Mouse (Mus musculus) cerebellum, adult 11 months (tissue): Measurements from ENCODE around the gene Cyp4a14.
"Not testable (repeated sequence)": the region's sequence is repeated elsewhere in the genome, so short reads cannot be mapped to it uniquely, and the experiment has no call there.

Experiments
- DNase-seq: peaks from one replicate; pipeline ENCODE4 v3.0.0; 2022

The Cyp4a14 gene

DNA sequence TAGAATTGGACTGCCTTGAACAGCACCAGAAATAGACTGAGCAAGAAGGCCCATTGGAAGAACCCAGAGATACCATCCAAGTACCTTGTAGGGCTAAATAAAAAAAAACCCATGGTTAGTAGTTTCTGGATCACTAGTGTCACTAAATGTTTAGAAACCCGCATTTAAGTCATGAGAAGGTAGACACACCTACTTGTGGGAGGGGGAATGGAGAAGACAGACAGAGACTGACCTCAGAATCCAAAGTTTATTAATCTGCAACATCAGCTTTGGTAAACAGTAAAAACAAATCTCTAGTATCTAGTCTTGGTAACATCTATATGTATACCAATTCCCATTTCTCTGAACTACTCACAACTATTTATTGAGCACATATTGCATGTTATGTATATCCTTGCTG, at the start of gene Cyp4a14:
Cyp4a14 (minus strand) TSS at position 142 of the 400 bp plus-strand sequence.
- no peak for DNase-seq

DNA sequence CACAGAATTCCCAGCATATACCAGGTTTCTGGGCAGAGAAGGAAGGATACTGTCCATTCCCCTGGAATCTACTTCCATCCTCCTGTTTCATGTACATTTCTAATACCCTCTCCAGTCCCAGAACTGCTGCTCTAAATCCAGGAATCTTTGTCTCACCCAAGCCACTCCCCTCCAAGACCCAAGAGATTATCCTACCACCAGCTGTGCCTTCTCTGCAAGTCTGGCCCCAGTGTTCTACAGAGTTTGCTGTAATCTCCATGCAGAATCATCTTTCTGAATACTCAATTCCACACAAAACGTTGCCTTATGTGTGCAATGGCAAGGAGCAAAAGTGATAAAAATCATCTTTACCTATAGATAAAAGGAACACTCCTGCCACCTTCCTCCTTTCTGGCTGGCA, 49.2 kb upstream of the Cyp4a14 start:
- no peak for DNase-seq

DNA sequence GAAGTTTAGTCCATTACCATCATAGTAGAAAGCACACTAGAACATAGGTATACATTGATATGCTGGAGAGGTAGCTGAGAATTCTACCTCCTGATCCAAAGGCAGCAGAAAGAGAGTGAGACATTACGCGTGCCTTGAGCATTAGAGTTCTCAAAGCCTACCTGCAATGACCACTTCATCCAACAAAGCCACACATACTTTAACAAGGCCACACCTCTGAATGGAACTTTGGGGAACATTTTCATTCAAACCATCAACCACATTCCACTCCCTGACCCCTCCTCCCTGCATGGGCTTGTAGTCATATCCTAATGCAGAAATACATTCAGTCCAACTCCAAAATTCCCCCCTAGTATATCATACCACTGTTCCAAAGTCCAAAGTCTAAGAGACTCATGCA, 25.8 kb upstream of the Cyp4a14 start:
- no peak for DNase-seq

DNA sequence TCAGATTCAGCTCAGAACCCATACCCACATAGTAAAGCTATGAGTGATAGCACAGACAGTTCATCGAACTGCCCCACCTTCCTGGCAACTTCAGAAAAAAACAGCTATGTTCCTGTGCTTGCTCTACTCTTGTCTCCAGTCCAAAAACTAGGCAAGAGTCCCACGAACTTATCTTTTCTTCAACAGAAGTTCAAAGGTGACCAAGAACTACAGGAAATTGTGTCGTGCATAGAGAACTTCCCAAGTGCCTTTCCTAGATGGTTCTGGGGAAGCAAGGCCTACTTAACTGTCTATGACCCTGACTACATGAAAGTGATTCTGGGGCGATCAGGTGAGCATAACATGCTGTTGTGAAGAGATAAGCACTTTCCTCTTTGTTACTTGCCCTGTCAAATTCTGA, 23.5 kb upstream of the Cyp4a14 start:
- no peak for DNase-seq

DNA sequence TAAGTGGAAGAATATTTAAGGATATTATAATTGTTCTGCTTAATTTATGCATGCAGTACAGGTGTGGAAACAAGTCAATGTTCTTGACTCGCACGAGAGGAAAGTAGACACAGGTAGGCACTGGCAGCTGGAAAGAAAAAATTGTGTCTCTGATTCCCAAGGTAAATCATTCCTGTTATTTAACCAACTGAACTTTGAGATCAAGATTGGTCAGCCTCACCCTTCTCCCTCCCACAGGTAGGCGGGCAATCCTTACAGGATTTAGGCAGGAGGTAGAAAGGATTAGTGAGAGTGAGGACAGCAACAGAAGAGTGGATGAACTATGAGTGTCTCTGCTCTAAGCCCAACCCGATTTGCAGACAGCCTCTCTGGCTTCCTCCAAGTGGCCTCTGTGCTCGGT, 22.1 kb upstream of the Cyp4a14 start, which contains the start of gene Cyp4a10:
Cyp4a10 (plus strand) TSS at position 265 of the 400 bp plus-strand sequence.
- not testable (repeated sequence) for DNase-seq

DNA sequence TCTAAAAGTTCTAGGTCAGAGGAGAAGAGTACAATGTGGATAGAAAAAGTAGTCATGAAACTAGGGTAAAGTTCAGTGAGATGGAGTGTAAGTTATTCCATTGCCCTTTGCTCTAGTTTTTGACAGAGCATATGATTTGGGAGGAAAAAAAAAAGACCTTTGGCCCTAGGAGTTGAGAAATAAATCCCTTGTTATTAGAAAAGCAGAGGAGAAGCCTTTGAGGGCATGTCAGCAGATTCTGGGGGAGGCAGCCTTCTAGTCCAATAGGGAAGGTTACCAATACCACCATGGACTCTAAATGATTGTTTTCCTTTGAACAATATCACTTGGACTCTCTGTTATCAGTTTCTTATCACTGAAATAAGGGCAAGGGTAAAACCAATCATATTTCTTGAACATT, 18.0 kb upstream of the Cyp4a14 start:
- not testable (repeated sequence) for DNase-seq

DNA sequence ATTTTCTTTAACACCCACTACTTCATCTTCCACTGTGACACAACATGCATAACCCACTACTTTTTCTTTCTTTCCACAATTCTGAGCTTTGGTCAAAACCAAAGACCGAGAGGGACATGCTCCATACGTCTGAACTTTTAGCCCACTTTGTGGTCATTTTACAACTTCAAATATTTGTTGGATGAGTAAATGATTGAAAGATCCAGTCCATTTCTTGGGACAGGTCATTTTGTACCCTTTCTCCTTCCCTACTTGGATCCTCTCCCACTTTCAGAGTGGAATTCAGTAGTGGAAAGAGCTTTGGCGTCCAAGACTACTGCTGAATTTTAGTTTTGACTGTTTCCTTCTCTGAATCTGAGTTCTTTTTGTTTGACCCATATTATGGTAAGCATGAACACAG, 1.5 kb upstream of the Cyp4a14 start:
- DNase-seq: no peak

DNA sequence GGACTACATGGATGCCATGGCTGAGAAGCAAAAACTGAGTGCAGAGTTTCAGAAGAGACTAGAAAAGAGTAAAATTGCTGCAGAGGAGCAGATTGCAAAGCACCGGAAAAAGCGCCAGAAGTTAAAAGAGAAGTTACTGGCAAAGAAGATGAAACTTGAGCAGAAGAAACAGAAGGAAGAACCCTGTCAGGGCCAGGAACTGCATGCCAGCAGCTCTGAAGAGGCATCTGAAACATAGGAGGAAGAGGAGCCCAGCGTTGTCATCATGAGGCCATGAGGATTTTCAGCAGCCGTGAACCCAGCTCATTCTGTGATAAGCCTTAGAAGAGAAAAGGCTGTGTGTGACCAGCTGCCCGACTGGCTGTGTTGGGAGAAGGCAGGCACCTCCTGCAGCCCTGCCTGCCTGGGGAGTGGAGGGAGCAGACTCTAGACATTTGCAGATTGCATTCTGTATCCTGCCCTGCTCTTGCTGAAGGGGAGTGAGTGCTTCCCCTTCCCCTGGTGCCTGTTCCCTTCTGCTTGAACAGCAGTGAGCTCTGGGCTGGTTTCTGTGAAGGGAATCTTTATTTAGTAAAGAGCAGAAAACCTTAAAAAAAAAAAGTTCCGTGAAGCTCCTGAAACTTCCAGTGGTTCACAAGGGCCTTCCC, 14.8 kb downstream of the Cyp4a14 start:
- no peak for DNase-seq

DNA sequence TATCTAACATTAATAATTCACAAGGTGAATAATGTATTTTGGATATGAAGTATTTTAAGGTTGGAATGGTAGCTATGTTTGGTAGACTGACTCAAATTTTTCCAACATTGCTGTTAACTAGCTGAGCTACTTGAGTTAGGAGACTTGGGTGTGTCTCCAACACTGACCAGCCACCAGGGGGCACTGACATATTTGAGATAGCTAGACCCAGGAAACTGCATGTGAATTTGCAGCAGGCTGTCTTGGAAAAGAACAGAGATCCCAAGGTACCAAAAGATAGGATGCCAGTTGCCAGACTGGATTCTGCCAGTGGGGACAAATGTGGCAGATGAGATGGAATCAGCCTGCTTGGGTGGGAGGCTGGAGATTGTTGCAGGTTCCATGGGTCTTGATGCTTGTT, 19.9 kb downstream of the Cyp4a14 start:
- not testable (repeated sequence) for DNase-seq

DNA sequence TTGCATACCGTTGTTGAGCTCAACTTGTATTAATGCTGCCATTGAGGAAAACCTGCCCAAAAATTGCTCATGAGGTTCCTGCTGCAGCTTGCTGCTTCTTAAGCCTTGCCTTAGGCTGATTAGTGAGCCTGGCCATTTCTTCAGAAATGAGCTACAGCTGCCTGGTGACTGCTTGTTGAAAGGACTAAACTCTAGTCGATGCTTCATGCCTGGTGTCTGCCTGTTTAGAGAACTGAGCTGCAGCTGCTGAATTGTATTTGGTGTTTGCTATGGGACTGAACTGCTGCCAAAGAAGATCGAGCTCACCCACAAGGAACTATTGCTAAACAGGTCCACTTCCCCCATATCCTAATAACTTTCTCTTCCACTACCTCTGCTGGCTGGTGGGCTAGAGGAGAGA, 22.4 kb downstream of the Cyp4a14 start:
- not testable (repeated sequence) for DNase-seq

DNA sequence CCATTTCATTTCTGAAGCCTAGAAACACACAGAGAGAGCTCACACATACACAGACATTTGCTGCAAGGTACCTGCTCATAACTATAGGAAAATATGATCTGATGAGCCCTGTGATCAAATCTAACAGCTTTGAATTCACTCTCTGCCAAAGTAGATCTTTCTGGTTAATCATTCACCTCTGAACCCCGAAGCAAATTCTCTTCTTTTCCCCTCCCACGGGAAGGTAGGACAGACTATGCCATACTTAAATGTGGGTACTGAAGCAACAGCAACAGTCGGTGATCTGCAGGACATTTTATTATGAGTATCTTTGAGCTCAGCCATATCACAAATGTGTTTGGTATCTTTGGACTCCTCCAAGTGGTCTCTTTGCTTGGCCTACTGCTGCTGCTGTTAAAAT, 43.6 kb downstream of the Cyp4a14 start, which contains the start of gene Cyp4a30b:
Cyp4a30b (plus strand) TSS at position 301 of the 400 bp plus-strand sequence.
- DNase-seq: no peak

DNA sequence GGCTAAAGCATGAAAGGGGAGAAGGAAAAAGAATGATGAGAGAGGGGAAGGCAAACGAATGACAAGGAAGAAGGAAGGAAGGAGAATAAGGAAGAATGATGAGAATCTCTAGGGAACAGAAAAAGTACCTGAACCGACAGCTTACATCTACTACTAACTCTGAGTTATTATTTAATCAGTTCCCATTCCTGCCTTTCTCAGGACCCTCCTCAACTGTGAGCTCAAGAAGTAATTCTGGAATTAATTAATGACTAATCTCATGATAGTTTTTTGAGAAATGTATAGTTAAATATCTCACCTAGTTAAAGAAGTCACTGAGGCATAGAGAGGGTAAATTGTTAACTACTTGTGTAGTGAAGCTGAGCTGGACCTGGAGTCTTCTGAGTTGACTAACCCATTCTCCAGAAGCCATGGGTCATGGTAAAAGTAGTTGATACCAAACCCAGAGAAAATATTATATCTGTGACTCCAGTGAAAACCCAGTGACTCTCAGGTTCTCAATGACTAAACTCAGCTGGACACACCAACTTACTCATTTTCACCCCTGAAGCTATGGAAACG, 45.3 kb downstream of the Cyp4a14 start:
- no peak for DNase-seq
